Mouse (Mus musculus) intestine, embryonic 16.5 days (tissue): ENCODE results near the gene Gm20831. TPM values are rescaled to one million over a fixed set of nuclear protein-coding genes. Genes with fewer than 3 reads are reported as not detected.
"Not testable (repeated sequence)": the region's sequence is repeated elsewhere in the genome, so short reads cannot be mapped to it uniquely, and the experiment has no call there.

ENCODE experiments used
- ATAC-seq: fragments of 200-750 bp; cut with Nextera tagmentation; 2 replicates; pipeline ENCODE4 v1.8.0; 2017; ENCODE audit warnings: moderate TSS enrichment, moderate library complexity
- H3K27ac ChIP-seq: fragments of 300-500 bp; sonication (generic); 2 replicates; pipeline ENCODE4 v1.5.1; 2014; ENCODE audit warnings: mild to moderate bottlenecking, low read length
- H3K27me3 ChIP-seq: fragments of 300-500 bp; sonication (generic); replicated peaks from 2 replicates; pipeline ENCODE4 v1.6.1; 2014; ENCODE audit warnings: low read length, control low read depth, mixed read lengths; ENCODE audit not compliant: control insufficient read depth, insufficient read depth
- H3K36me3 ChIP-seq: fragments of 300-500 bp; sonication (generic); 2 replicates; pipeline ENCODE4 v1.6.1; 2014; ENCODE audit warnings: low read length, control low read depth; ENCODE audit not compliant: control insufficient read depth, insufficient read depth
- H3K4me1 ChIP-seq: fragments of 300-500 bp; sonication (generic); 2 replicates; pipeline ENCODE4 v1.6.1; 2014; ENCODE audit warnings: low read length, control low read depth, mixed read lengths; ENCODE audit not compliant: control insufficient read depth, insufficient read depth
- H3K4me2 ChIP-seq: fragments of 300-500 bp; sonication (generic); 2 replicates; pipeline ENCODE4 v1.6.1; 2014; ENCODE audit warnings: low read depth, low read length, control low read depth
- H3K4me3 ChIP-seq: fragments of 300-500 bp; sonication (generic); 2 replicates; pipeline ENCODE4 v1.5.1; 2014; ENCODE audit warnings: mild to moderate bottlenecking, low read length
- H3K9ac ChIP-seq: fragments of 300-500 bp; sonication (generic); 2 replicates; pipeline ENCODE4 v1.6.1; 2014; ENCODE audit warnings: low read depth, low read length
- H3K9me3 ChIP-seq: fragments of 300-500 bp; sonication (generic); 2 replicates; pipeline ENCODE4 v1.6.1; 2016; ENCODE audit warnings: low read length, control low read depth; ENCODE audit not compliant: control insufficient read depth
- WGBS: fragments of 180-500 bp; shearing (Covaris S2); extraction: QIAGEN DNeasy Blood & Tissue Kit; methylation state at CpG from one replicate; pipeline ENCODE4 v1.1.7; 2014; 5-methylcytosine and 5-hydroxymethylcytosine counted together
- polyA plus RNA-seq: library from polyadenylated mRNA; unstranded; fragments of >200 nt; fragmentation: Nextera tagmentation; extraction: Ambion mirVana; gene quantifications from 2 replicates; pipeline ENCODE4 v1.2.1, GENCODE M21; 2015

The Gm20831 gene
- not detected in 2 replicates for polyA plus RNA-seq

DNA sequence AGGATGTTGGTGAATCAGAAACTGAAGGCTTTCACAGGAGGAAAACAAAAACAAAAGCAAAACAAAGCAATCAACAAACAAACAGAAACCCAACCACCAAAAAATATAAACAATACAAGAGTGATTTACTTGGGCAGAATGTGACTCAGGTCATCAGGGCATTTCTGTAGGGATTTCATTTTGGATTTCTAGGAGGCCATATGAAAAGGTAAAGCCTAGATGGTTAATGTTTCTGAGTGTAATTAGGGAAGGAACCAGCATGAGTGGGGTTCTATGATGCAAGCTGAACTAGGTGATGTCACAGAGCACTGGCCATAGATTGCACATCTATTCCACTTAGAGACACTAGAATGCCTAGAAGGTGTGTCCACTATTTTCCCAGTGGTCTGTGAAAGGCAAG, at the start of gene Gm20831, which contains the start of gene Gm20772:
Gm20831 (plus strand) TSS at position 301 of the 400 bp plus-strand sequence.
Gm20772 (plus strand) TSS at position 301 of the 400 bp plus-strand sequence.
- not testable (repeated sequence) for H3K27me3 ChIP-seq, H3K4me2 ChIP-seq, H3K36me3 ChIP-seq, H3K4me1 ChIP-seq, ATAC-seq, H3K27ac ChIP-seq, H3K9ac ChIP-seq, H3K4me3 ChIP-seq, H3K9me3 ChIP-seq

DNA sequence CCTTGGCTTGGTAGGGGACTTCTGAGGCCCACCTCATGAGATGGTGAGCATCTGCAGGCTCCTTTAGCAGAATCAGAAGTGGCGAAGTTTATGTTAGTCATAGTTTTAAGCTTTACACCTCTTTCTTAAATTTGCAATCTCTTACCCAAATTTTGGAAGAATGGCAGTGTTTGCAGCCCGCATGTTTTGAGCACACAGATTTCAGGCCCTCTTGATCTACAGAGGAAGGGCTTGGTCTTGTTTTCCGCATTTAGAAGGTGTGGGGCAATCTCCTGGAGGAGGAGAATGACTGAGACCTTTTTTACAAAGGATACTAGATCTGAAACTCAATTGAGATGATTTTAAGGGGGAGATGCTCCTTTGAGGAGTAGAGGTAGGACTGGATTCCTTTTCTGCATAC, 28.4 kb upstream of the Gm20831 start, which contains the start of gene Gm21904:
Gm21904 (minus strand) TSS at position 101 of the 400 bp plus-strand sequence.
- H3K27ac ChIP-seq, H3K9ac ChIP-seq, ATAC-seq, H3K36me3 ChIP-seq, H3K4me2 ChIP-seq, H3K27me3 ChIP-seq, H3K4me3 ChIP-seq, H3K9me3 ChIP-seq, H3K4me1 ChIP-seq: not testable (repeated sequence)
- no CpG with 5 or more reads among the region's 3 CpGs for WGBS

DNA sequence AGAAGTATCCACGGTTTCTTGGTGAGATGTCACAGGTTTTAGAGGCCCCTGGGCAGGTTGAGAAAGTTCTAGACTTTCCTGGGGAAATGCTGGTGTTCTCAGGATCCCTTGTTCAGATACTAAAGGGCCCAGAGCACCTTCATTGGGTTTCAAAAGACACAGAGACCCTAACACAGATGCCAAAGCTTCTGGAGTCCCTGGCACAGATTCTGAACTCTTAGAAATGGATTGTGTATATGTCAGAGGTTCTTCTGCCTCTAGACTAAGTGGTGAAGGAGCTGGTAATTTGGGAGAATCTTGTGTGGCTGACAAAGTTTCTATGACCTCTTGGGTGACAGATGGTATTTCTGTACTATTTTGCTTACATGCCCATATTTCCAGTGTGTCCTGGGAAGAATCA, 62.7 kb downstream of the Gm20831 start, which contains the start of gene Srsy:
Srsy (minus strand) TSS at position 101 of the 400 bp plus-strand sequence.
- H3K9ac ChIP-seq, ATAC-seq, H3K4me3 ChIP-seq, H3K27me3 ChIP-seq, H3K4me1 ChIP-seq, H3K27ac ChIP-seq, H3K36me3 ChIP-seq, H3K4me2 ChIP-seq, H3K9me3 ChIP-seq: not testable (repeated sequence)
- WGBS = no CpG with 5 or more reads among the region's 1 CpGs

Other genes with a start within 250 kb of the Gm20831 start
- not detected in 2 replicates for gene Gm21904, start 28.5 kb upstream of the Gm20831 start, polyA plus RNA-seq
- not detected in 2 replicates for gene Gm20772, start within 50 bp of the Gm20831 start, polyA plus RNA-seq
- gene Srsy, start 62.6 kb downstream of the Gm20831 start, polyA plus RNA-seq = not detected in 2 replicates
- gene Gm21764, start 187.1 kb downstream of the Gm20831 start, polyA plus RNA-seq = not detected in 2 replicates
- not detected in 2 replicates for gene Ssty1, start 214.4 kb downstream of the Gm20831 start, polyA plus RNA-seq